12 mouse cellular contexts compared by ENCODE assay signal in genomic region chr13:48316747-48317146, GRCm38 (mm10). TPM values are rescaled to one million over a fixed set of nuclear protein-coding genes. Genes with fewer than 3 reads are reported as not detected.
DNase-seq lines count a peak whose midpoint lies in the region; ATAC-seq and TF ChIP-seq lines count a peak whose summit lies in the region.
"Had no signal": no experiment of that assay in that cellular context is flagged by ENCODE, and none has a peak within 500 bp of the region (broad histone marks: within the 10 kb centered on the region; RNA-seq: fewer than 3 reads in every experiment).

No protein-coding gene starts in this region.

- H3K27ac ChIP-seq in kidney, embryonic 14.5 days (ENCODE audit: low read depth, low read length), result no peak overlapping the region; the same call in 1 of the 2 replicates
- no peak overlapping the region for H3K27ac ChIP-seq in kidney, adult 2 months (ENCODE audit: insufficient read depth, low read depth, low read length)
- H3K27ac ChIP-seq in midbrain, embryonic 15.5 days, result peak overlapping the region; percentile 65
- H3K27ac ChIP-seq: limb, embryonic 10.5 days had no signal

- ATAC-seq in kidney, embryonic 14.5 days (ENCODE audit: low FRiP score, low TSS enrichment), result peak; percentile 46; the same call in 1 of the 2 replicates
- ATAC-seq in midbrain, embryonic 15.5 days (replicated peaks), result peak; percentile 65

- H3K27me3 ChIP-seq in kidney, embryonic 14.5 days (ENCODE audit: control insufficient read depth, insufficient read depth, low read length), result no peaks in the 10 kb centered on the region
- H3K27me3 ChIP-seq in kidney, adult 2 months (replicated peaks; ENCODE audit: control insufficient read depth, insufficient read depth, low read length), result no peaks in the 10 kb centered on the region
- H3K27me3 ChIP-seq in midbrain, embryonic 15.5 days (replicated peaks), result no peaks in the 10 kb centered on the region

- DNase-seq in kidney, adult 2 months, result no peak
- DNase-seq in embryo, embryonic 11 days, result peak; percentile 51
- peak; percentile 21 for DNase-seq in heart, postnatal 4 days
- DNase-seq in ovary, postnatal 36 days (ENCODE audit: low spot score), result no peak
- no peak for DNase-seq in gastrocnemius, adult 8-10 months (ENCODE audit: low spot score in 2 of 2)
- no peak for DNase-seq in spleen, postnatal 4 days (ENCODE audit: low spot score in 2 of 2)
- DNase-seq: cerebellum, adult 8-10 months; thymus, postnatal 4 days had no signal

- TF ChIP-seq POLR2A in kidney, adult 2 months (IDR thresholded peaks at IDR 0.05; ENCODE audit: low read depth, low read length), result no peak

- 0 out of 2 replicates have a peak, but pooled peaks cover 2% of the 10 kb centered on the region for H3K4me1 ChIP-seq in kidney, embryonic 14.5 days (ENCODE audit: control insufficient read depth, insufficient read depth, low read length)
- H3K4me1 ChIP-seq in kidney, adult 2 months (ENCODE audit: control insufficient read depth, insufficient read depth, low read length), result no peaks in the 10 kb centered on the region
- H3K4me1 ChIP-seq in midbrain, embryonic 15.5 days, result peaks cover 16% of the 10 kb centered on the region

- TF ChIP-seq CTCF in kidney, adult 2 months (conservative IDR thresholded peaks at IDR 0.05; ENCODE audit: insufficient read depth, insufficient read length, low read depth, low read length), result no peak

- no peak overlapping the region for H3K4me3 ChIP-seq in kidney, embryonic 14.5 days (ENCODE audit: low read length)
- H3K4me3 ChIP-seq in kidney, adult 2 months (ENCODE audit: insufficient read depth, low read depth, low read length), result no peak overlapping the region
- no peak overlapping the region for H3K4me3 ChIP-seq in midbrain, embryonic 15.5 days
- H3K4me3 ChIP-seq: limb, embryonic 10.5 days had no signal

- H3K9ac ChIP-seq in kidney, embryonic 14.5 days (ENCODE audit: low read depth, low read length), result no peak overlapping the region
- H3K9ac ChIP-seq in midbrain, embryonic 15.5 days, result no peak overlapping the region

- H3K4me2 ChIP-seq in kidney, embryonic 14.5 days (replicated peaks; ENCODE audit: low read depth, low read length), result no peak overlapping the region
- H3K4me2 ChIP-seq in midbrain, embryonic 15.5 days, result no peak overlapping the region

- no peaks in the 10 kb centered on the region for H3K9me3 ChIP-seq in kidney, embryonic 14.5 days (ENCODE audit: control insufficient read depth, low read length)
- H3K9me3 ChIP-seq in midbrain, embryonic 15.5 days, result no peaks in the 10 kb centered on the region
- H3K9me3 ChIP-seq: limb, embryonic 10.5 days had no signal

- no peaks in the 10 kb centered on the region for H3K36me3 ChIP-seq in kidney, embryonic 14.5 days (ENCODE audit: control insufficient read depth, insufficient read depth, low read length)
- no peaks in the 10 kb centered on the region for H3K36me3 ChIP-seq in kidney, adult 2 months (ENCODE audit: control insufficient read depth, insufficient read depth, low read length)
- H3K36me3 ChIP-seq in midbrain, embryonic 15.5 days (replicated peaks), result no peaks in the 10 kb centered on the region
- H3K36me3 ChIP-seq: limb, embryonic 10.5 days had no signal

- 52% methylated on average over 9 of the region's 9 CpGs for WGBS in kidney, embryonic 14.5 days
- 45% methylated on average over 9 of the region's 9 CpGs for WGBS in kidney, adult 2 months
- WGBS in midbrain, embryonic 15.5 days, result 14% methylated on average over 9 of the region's 9 CpGs

RNA-seq across cellular contexts. Expression of gene Id4, which starts 55.7 kb away (rescaled TPM):
- 18.3 and 23.1 TPM in 2 replicates for polyA plus RNA-seq in kidney, embryonic 14.5 days (2014; fragmentation: Nextera tagmentation; extraction: Ambion mirVana)
- 14.8 and 22.5 TPM in 2 replicates for polyA plus RNA-seq in kidney, adult 2 months (2012; rRNA removed)
- 1 to 10 TPM; 3.2 to 3.7 TPM for total RNA-seq in heart, postnatal 4 days (2021)
- polyA plus RNA-seq in midbrain, embryonic 15.5 days (2015; fragmentation: Nextera tagmentation; extraction: Ambion mirVana), result 165 and 174 TPM in 2 replicates
- total RNA-seq in gastrocnemius, adult 8-10 months (2022), result under 1 TPM; 0.44 to 0.83 (median 0.50) TPM
- total RNA-seq: megakaryocyte progenitor cell, adult 5-6 weeks had no signal

Comparison
In these comparisons a context has a peak if more than half of its experiments do, and no peak if none do; other contexts are left out.
1. DNase-seq: peak in embryo, embryonic 11 days (single experiment) and heart, postnatal 4 days (single experiment); none in kidney, adult 2 months (single experiment), ovary, postnatal 36 days (single experiment), gastrocnemius, adult 8-10 months (0 of 2) and spleen, postnatal 4 days (0 of 2).